Mouse (Mus musculus) limb, embryonic 10.5 days (tissue): Measurements from ENCODE around the gene 4930539E08Rik. TPM values are rescaled to one million over a fixed set of nuclear protein-coding genes. Genes with fewer than 3 reads are reported as not detected.

Source experiments
- DNase-seq: peaks from one replicate; pipeline ENCODE4 v3.0.0-alpha.2; 2017; ENCODE audit warnings: low spot score
- H3K27ac ChIP-seq: fragments of 300-500 bp; sonication (generic); 2 replicates; pipeline ENCODE4 v1.5.1; 2016; ENCODE audit warnings: mild to moderate bottlenecking
- H3K27me3 ChIP-seq: fragments of 300-500 bp; sonication (generic); 2 replicates; pipeline ENCODE4 v1.6.1; 2016; ENCODE audit warnings: low read depth, mild to moderate bottlenecking; ENCODE audit not compliant: poor library complexity, severe bottlenecking
- H3K36me3 ChIP-seq: fragments of 300-500 bp; sonication (generic); 2 replicates; pipeline ENCODE4 v1.6.1; 2016; ENCODE audit warnings: mild to moderate bottlenecking, moderate library complexity
- H3K4me1 ChIP-seq: fragments of 300-500 bp; sonication (generic); 2 replicates; pipeline ENCODE4 v1.6.1; 2016
- H3K4me3 ChIP-seq: fragments of 300-500 bp; sonication (generic); 2 replicates; pipeline ENCODE4 v1.5.1; 2016; ENCODE audit warnings: mild to moderate bottlenecking, moderate library complexity
- H3K9me3 ChIP-seq: fragments of 300-500 bp; sonication (generic); replicated peaks from 2 replicates; pipeline ENCODE4 v1.6.1; 2016; ENCODE audit warnings: mild to moderate bottlenecking
- WGBS: fragments of 180-500 bp; shearing (Covaris S2); methylation state at CpG from one replicate; pipeline ENCODE4 v1.1.7; 2016; 5-methylcytosine and 5-hydroxymethylcytosine counted together
- polyA plus RNA-seq: library from polyadenylated mRNA; unstranded; fragments of >200 nt; fragmentation: Nextera tagmentation; extraction: Ambion mirVana; gene quantifications from 2 replicates; pipeline ENCODE4 v1.2.1, GENCODE M21; 2016

The 4930539E08Rik gene
- polyA plus RNA-seq, 1 experiment from 2014 or later = 0.10 TPM

GRCm38 (mm10) chr17:28940776-28941555 lies 25.8 kb upstream of the 4930539E08Rik start:
- no peak for DNase-seq
- Histone ChIP-seq H3K4me1 (no peaks in the 10 kb centered on the region), H3K9me3 (no peaks in the 10 kb centered on the region), H3K4me3 (no peak overlapping the region), H3K27me3 (no peaks in the 10 kb centered on the region), H3K36me3 (no peaks in the 10 kb centered on the region), H3K27ac (no peak overlapping the region)
- 96% methylated on average over 25 of the region's 25 CpGs for WGBS

DNA sequence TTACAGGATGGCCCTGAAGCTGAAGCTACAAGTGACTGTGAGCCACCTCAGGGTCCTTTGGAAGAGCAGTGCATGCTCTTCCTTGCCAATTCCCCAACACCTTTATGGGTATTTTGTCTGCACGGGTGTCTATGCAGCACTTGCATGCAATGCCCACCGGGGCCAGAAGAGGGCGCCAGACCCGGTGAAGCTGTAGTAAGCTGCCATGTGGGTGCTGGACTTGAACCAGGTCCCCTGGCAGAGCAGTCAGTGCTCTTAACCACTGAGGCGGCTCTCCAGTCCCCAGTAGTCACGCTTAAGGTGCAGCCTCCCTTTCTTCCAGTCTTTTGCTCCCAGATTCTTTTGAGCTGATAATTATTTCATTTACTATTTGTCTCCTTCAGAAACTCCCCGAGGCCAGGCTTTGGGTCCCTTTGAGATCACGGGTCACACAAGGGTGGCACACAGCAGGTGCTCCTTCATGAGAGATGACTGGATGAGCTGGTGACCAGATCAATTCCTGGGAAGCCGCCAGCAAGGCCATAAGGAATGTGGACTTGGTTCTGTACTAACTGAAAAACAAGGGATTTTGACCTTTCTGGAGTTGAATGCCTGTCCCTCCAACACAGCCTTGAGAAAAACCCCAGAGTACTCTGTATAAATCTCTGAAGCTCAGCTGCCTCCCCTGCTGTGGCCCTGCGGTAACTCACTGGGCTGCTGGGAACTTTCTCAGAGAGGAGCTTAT lies 21.7 kb upstream of the 4930539E08Rik start:
- Histone ChIP-seq H3K4me3 (no peak overlapping the region), H3K27me3 (no peaks in the 10 kb centered on the region), H3K36me3 (no peaks in the 10 kb centered on the region), H3K27ac (no peak overlapping the region), H3K9me3 (no peaks in the 10 kb centered on the region), H3K4me1 (no peaks in the 10 kb centered on the region)
- DNase-seq = peak; percentile 46
- 89% methylated on average over 10 of the region's 10 CpGs for WGBS

DNA sequence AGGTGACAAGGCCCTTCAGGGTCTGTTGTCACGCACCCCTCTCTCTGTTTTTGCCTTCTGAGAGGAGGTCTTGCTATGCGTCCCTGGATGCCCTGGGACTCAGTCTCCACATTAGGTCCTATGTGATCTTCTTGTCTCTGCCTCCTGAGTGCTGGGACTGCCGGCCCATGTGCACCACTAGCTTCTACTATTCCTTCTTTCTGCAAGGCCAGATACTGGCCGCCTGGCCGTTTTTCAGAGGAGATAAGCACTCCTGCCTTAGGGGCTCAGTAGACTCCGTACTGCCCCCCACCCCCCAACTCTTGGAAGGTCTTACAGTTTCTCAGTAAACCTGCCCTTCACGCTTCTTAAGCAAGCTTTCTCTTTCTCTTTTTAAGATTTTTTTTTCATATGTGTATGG lies 21.0 kb upstream of the 4930539E08Rik start:
- H3K4me3 ChIP-seq = no peak overlapping the region
- DNase-seq = no peak
- no peak overlapping the region for H3K27ac ChIP-seq
- WGBS = 89% methylated on average over 7 of the region's 7 CpGs
- H3K36me3 ChIP-seq = no peaks in the 10 kb centered on the region
- H3K9me3 ChIP-seq = no peaks in the 10 kb centered on the region
- H3K27me3 ChIP-seq = no peaks in the 10 kb centered on the region
- H3K4me1 ChIP-seq = no peaks in the 10 kb centered on the region

DNA sequence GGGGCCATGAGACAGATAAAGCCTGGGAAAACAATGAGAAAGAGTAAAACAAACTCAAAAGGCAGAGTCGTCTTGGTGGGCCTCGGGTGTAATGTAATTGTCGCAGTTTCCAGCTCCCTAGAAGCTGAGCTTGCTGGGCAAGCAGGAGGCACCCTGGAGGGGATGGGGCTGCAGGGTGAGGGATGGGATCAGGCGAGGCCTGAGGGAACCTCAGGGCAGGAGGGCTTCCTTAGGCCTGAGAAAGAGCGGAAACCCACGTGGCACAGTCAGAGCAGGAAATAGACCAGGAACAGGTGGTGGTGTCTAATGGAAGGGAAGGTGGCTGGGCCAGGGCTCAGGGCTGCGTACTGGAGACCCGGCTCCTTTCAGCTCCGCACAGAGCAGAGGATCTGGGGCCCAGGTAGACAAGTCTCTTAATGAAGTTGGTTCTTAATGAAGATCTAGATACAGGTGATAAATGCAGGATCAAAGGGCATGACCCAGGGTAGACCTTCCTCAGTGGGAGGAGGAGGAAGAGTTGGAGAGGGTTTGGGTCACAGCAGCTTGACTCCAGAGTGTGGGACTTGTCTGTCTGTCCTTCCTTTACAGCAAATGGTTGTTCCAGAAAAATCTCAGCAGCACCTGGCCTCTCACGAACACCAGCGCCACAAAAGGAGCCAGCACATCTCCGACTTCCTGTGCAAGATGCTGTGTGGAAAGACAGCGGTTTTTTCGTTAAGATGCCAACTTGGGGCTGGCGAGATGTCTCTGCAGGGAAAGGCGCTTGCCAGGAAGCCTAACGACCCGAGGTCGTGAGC lies 19.2 kb upstream of the 4930539E08Rik start:
- peaks cover 10% of the 10 kb centered on the region for H3K4me1 ChIP-seq
- 78% methylated on average over 19 of the region's 19 CpGs for WGBS
- H3K27me3 ChIP-seq = no peaks in the 10 kb centered on the region
- H3K9me3 ChIP-seq = no peaks in the 10 kb centered on the region
- H3K36me3 ChIP-seq = no peaks in the 10 kb centered on the region
- DNase-seq = no peak
- no peak overlapping the region for H3K4me3 ChIP-seq
- no peak overlapping the region for H3K27ac ChIP-seq

GRCm38 (mm10) chr17:28932274-28932673 lies 17.1 kb upstream of the 4930539E08Rik start:
- DNase-seq = no peak

GRCm38 (mm10) chr17:28931436-28932211 lies 16.5 kb upstream of the 4930539E08Rik start:
- peak overlapping the region; percentile 81; the same call in 1 of the 2 replicates for H3K27ac ChIP-seq

More at GRCm38 (mm10) chr17:28932274-28932673, 17.1 kb upstream of the 4930539E08Rik start:
- Histone ChIP-seq H3K4me3 (no peak overlapping the region), H3K4me1 (peaks cover 10% of the 10 kb centered on the region), H3K27me3 (no peaks in the 10 kb centered on the region), H3K36me3 (no peaks in the 10 kb centered on the region), H3K27ac (no peak overlapping the region), H3K9me3 (no peaks in the 10 kb centered on the region)
- 94% methylated on average over 4 of the region's 4 CpGs for WGBS

DNA sequence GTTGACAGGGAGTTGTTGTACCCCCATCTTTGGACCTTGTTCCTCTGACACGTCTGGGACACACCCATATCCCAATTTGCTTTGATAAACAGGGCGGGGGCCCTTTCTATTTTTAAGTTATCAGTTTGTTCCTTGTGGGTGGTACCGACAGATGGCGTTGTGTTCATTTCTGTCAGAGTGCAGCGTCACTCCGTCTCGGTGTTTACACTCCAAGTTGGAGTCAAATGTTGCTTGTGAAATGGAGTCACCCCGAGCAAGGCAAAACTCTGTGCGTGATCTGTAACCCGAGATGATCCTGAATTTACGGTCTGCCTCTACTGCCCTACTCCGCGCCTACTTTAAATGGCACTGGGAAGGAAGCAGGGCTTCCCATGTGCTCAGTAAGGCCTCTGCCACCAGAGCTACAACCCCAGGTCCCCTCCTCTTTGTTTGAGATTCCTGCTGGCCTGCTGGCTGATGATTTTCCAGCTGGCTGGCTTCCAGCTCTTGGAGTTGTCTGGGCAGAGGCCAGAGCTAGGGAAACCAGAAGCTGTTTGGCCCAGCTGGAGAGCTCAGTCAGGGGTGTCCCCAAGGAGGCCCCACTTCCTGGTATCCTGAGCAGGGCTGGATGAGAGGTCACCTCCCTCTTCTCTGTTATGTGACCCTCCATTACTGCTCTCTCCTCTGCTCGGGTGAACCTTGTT lies 15.4 kb upstream of the 4930539E08Rik start:
- Histone ChIP-seq H3K4me3 (0 out of 2 replicates have a peak overlapping the region, but pooled peaks have one; percentile 4), H3K27me3 (no peaks in the 10 kb centered on the region), H3K9me3 (no peaks in the 10 kb centered on the region), H3K36me3 (no peaks in the 10 kb centered on the region), H3K4me1 (peaks cover 10% of the 10 kb centered on the region), H3K27ac (peak overlapping the region; percentile 81)
- WGBS = 40% methylated on average over 14 of the region's 14 CpGs
- DNase-seq = peak; percentile 56

More at GRCm38 (mm10) chr17:28931436-28932211, 16.5 kb upstream of the 4930539E08Rik start:
- H3K27me3 ChIP-seq = no peaks in the 10 kb centered on the region
- 92% methylated on average over 18 of the region's 18 CpGs for WGBS
- peaks cover 10% of the 10 kb centered on the region for H3K4me1 ChIP-seq
- DNase-seq = no peak
- no peak overlapping the region for H3K4me3 ChIP-seq
- no peaks in the 10 kb centered on the region for H3K9me3 ChIP-seq
- H3K36me3 ChIP-seq = no peaks in the 10 kb centered on the region

GRCm38 (mm10) chr17:28929369-28929768 lies 14.2 kb upstream of the 4930539E08Rik start:
- 93% methylated on average over 4 of the region's 4 CpGs for WGBS
- Histone ChIP-seq H3K4me3 (no peak overlapping the region), H3K27ac (no peak overlapping the region), H3K27me3 (no peaks in the 10 kb centered on the region), H3K4me1 (peaks cover 10% of the 10 kb centered on the region), H3K9me3 (no peaks in the 10 kb centered on the region), H3K36me3 (no peaks in the 10 kb centered on the region)
- DNase-seq = no peak

DNA sequence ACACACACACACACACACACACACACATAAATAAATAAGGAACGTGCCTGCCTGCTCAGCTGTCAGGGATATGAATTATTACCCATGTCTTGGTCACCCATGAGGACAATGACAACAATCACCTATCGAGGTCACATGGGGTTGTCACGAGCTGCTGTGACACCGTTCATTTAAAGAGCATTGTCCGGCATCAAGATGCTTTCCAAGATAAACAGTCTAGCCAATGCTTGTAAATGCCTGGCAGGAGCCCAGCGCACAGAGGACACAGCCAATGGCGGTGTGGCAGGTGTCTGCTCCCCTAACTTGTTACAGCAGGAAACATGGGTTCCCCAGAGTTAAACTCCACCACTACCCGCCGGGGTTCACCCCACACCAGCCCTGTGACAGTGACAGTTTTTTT lies 12.9 kb upstream of the 4930539E08Rik start:
- WGBS = 85% methylated on average over 9 of the region's 9 CpGs
- no peak overlapping the region for H3K4me3 ChIP-seq
- H3K4me1 ChIP-seq = peaks cover 10% of the 10 kb centered on the region

GRCm38 (mm10) chr17:28926866-28927635 lies 11.9 kb upstream of the 4930539E08Rik start:
- no peaks in the 10 kb centered on the region for H3K36me3 ChIP-seq
- 52% methylated on average over 15 of the region's 15 CpGs for WGBS
- H3K27me3 ChIP-seq = no peaks in the 10 kb centered on the region
- peaks cover 10% of the 10 kb centered on the region for H3K4me1 ChIP-seq
- H3K4me3 ChIP-seq = no peak overlapping the region
- peak overlapping the region; percentile 25; the same call in 1 of the 2 replicates for H3K27ac ChIP-seq
- no peaks in the 10 kb centered on the region for H3K9me3 ChIP-seq
- peak; percentile 58 for DNase-seq

More for the DNA sequence above, 12.9 kb upstream of the 4930539E08Rik start:
- Histone ChIP-seq H3K27me3 (no peaks in the 10 kb centered on the region), H3K36me3 (no peaks in the 10 kb centered on the region), H3K9me3 (no peaks in the 10 kb centered on the region), H3K27ac (no peak overlapping the region)
- no peak for DNase-seq

GRCm38 (mm10) chr17:28926380-28926779 lies 11.3 kb upstream of the 4930539E08Rik start:
- peak overlapping the region; percentile 19; the same call in 1 of the 2 replicates for H3K27ac ChIP-seq
- WGBS = 21% methylated on average over 13 of the region's 13 CpGs
- H3K4me3 ChIP-seq = no peak overlapping the region
- H3K36me3 ChIP-seq = no peaks in the 10 kb centered on the region
- peak; percentile 86 for DNase-seq
- H3K4me1 ChIP-seq = peaks cover 10% of the 10 kb centered on the region
- no peaks in the 10 kb centered on the region for H3K9me3 ChIP-seq
- no peaks in the 10 kb centered on the region for H3K27me3 ChIP-seq
